Mouse (Mus musculus) neural tube, embryonic 14.5 days (tissue): Measurements from ENCODE around the gene Nat8f2. TPM values are rescaled to one million over a fixed set of nuclear protein-coding genes. Genes with fewer than 3 reads are reported as not detected.
A peak's percentile ranks its signal among the peaks of the same experiment; 100 is the strongest.
"Not testable (repeated sequence)": the region's sequence is repeated elsewhere in the genome, so short reads cannot be mapped to it uniquely, and the experiment has no call there.

Experiments
- ATAC-seq: fragments of 200-750 bp; cut with Nextera tagmentation; 2 replicates; pipeline ENCODE4 v1.8.0; 2017; ENCODE audit warnings: low read depth, mild to moderate bottlenecking, moderate TSS enrichment, moderate library complexity
- H3K27ac ChIP-seq: fragments of 300-500 bp; sonication (generic); 2 replicates; pipeline ENCODE4 v1.5.1; 2014; ENCODE audit warnings: low read depth, mild to moderate bottlenecking, control low read depth, low read length, moderate library complexity, mixed read lengths
- H3K27me3 ChIP-seq: fragments of 300-500 bp; sonication (generic); 2 replicates; pipeline ENCODE4 v1.6.1; 2014; ENCODE audit warnings: low read length; ENCODE audit not compliant: control insufficient read depth, insufficient read depth
- H3K36me3 ChIP-seq: fragments of 300-500 bp; sonication (generic); 2 replicates; pipeline ENCODE4 v1.6.1; 2014; ENCODE audit warnings: low read length, mixed read lengths; ENCODE audit not compliant: control insufficient read depth, insufficient read depth
- H3K4me1 ChIP-seq: fragments of 300-500 bp; sonication (generic); 2 replicates; pipeline ENCODE4 v1.6.1; 2014; ENCODE audit warnings: low read length; ENCODE audit not compliant: control insufficient read depth, insufficient read depth
- H3K4me2 ChIP-seq: fragments of 300-500 bp; sonication (generic); 2 replicates; pipeline ENCODE4 v1.6.1; 2014; ENCODE audit warnings: mild to moderate bottlenecking, low read depth, low read length, control low read depth
- H3K4me3 ChIP-seq: fragments of 300-500 bp; sonication (generic); 2 replicates; pipeline ENCODE4 v1.5.1; 2014; ENCODE audit warnings: low read depth, low read length, control low read depth, mixed read lengths
- H3K9ac ChIP-seq: fragments of 300-500 bp; sonication (generic); replicated peaks from 2 replicates; pipeline ENCODE4 v1.6.1; 2014; ENCODE audit warnings: low read depth, mild to moderate bottlenecking, control low read depth, low read length, mixed read lengths
- H3K9me3 ChIP-seq: fragments of 300-500 bp; sonication (generic); 2 replicates; pipeline ENCODE4 v1.6.1; 2016; ENCODE audit warnings: low read length; ENCODE audit not compliant: control insufficient read depth
- WGBS: fragments of 180-500 bp; shearing (Covaris S2); extraction: QIAGEN DNeasy Blood & Tissue Kit; methylation state at CpG from one replicate; pipeline ENCODE4 v1.1.7; 2014; 5-methylcytosine and 5-hydroxymethylcytosine counted together
- polyA plus RNA-seq: library from polyadenylated mRNA; unstranded; fragments of >200 nt; fragmentation: Nextera tagmentation; extraction: Ambion mirVana; gene quantifications from 2 replicates; pipeline ENCODE4 v1.2.1, GENCODE M21; 2014

Nat8f2 gene
- polyA plus RNA-seq, 1 experiment from 2014 or later, result not detected

GRCm38 (mm10) chr6:85904642-85905061, 35.7 kb upstream of the Nat8f2 start, which contains the start of gene Nat8f4:
Nat8f4 (minus strand) TSS chr6:85904884.
- peak within 1 kb of the TSS; percentile 24; the same call in 1 of the 2 replicates for H3K4me2 ChIP-seq
- not testable (repeated sequence) for H3K4me1 ChIP-seq, H3K9me3 ChIP-seq, H3K27ac ChIP-seq, H3K27me3 ChIP-seq, H3K36me3 ChIP-seq, H3K9ac ChIP-seq
- WGBS, result 14% methylated on average over 20 of the region's 20 CpGs
- peak; percentile 85 for ATAC-seq
- peak within 1 kb of the TSS; percentile 22; the same call in 1 of the 2 replicates for H3K4me3 ChIP-seq

GRCm38 (mm10) chr6:85902303-85902702, 33.3 kb upstream of the Nat8f2 start:
- H3K4me3 ChIP-seq, result no peak overlapping the region
- no peaks in the 10 kb centered on the region for H3K36me3 ChIP-seq
- no peaks in the 10 kb centered on the region for H3K27me3 ChIP-seq
- H3K27ac ChIP-seq, result no peak overlapping the region
- WGBS, result 93% methylated on average over 2 of the region's 2 CpGs
- no peak overlapping the region for H3K4me2 ChIP-seq
- no peaks in the 10 kb centered on the region for H3K9me3 ChIP-seq
- ATAC-seq, result no peak
- H3K4me1 ChIP-seq, result no peaks in the 10 kb centered on the region
- no peak overlapping the region for H3K9ac ChIP-seq

GRCm38 (mm10) chr6:85898596-85899475, 29.9 kb upstream of the Nat8f2 start:
- H3K27me3 ChIP-seq, H3K9me3 ChIP-seq, H3K27ac ChIP-seq, H3K9ac ChIP-seq, H3K4me1 ChIP-seq, H3K4me3 ChIP-seq, ATAC-seq, H3K36me3 ChIP-seq, H3K4me2 ChIP-seq: not testable (repeated sequence)
- 75% methylated on average over 7 of the region's 8 CpGs for WGBS

GRCm38 (mm10) chr6:85895061-85895648, 26.2 kb upstream of the Nat8f2 start:
- not testable (repeated sequence) for H3K4me2 ChIP-seq, H3K9me3 ChIP-seq, ATAC-seq, H3K4me1 ChIP-seq, H3K9ac ChIP-seq, H3K27ac ChIP-seq, H3K27me3 ChIP-seq, H3K4me3 ChIP-seq, H3K36me3 ChIP-seq
- WGBS, result 73% methylated on average over 25 of the region's 25 CpGs

GRCm38 (mm10) chr6:85888961-85889360, 20.0 kb upstream of the Nat8f2 start:
- 91% methylated on average over 2 of the region's 2 CpGs for WGBS
- no peak for ATAC-seq
- Histone ChIP-seq H3K4me1 (no peaks in the 10 kb centered on the region), H3K9ac (no peak overlapping the region), H3K4me3 (no peak overlapping the region), H3K9me3 (no peaks in the 10 kb centered on the region), H3K36me3 (no peaks in the 10 kb centered on the region), H3K27me3 (no peaks in the 10 kb centered on the region), H3K4me2 (no peak overlapping the region), H3K27ac (no peak overlapping the region)

- Histone ChIP-seq H3K4me3 (no peak overlapping the region), H3K4me2 (no peak overlapping the region), H3K27ac (no peak overlapping the region), H3K27me3 (no peaks in the 10 kb centered on the region), H3K9me3 (no peaks in the 10 kb centered on the region), H3K9ac (no peak overlapping the region), H3K4me1 (no peaks in the 10 kb centered on the region), H3K36me3 (no peaks in the 10 kb centered on the region)
- ATAC-seq, result no peak
- WGBS, result 92% methylated on average over 1 of the region's 1 CpGs
Measured at GRCm38 (mm10) chr6:85884311-85884710, 15.4 kb upstream of the Nat8f2 start.

- not testable (repeated sequence) for H3K4me3 ChIP-seq, H3K9me3 ChIP-seq, H3K4me2 ChIP-seq, ATAC-seq, H3K27ac ChIP-seq, H3K36me3 ChIP-seq, H3K4me1 ChIP-seq, H3K9ac ChIP-seq, H3K27me3 ChIP-seq
- 92% methylated on average over 9 of the region's 9 CpGs for WGBS
Measured at GRCm38 (mm10) chr6:85883246-85883645, 14.3 kb upstream of the Nat8f2 start.

GRCm38 (mm10) chr6:85867726-85868690, 950 bp downstream of the Nat8f2 start:
- ATAC-seq, result no peak
- H3K27me3 ChIP-seq, result no peaks in the 10 kb centered on the region
- H3K9me3 ChIP-seq, result no peaks in the 10 kb centered on the region
- no peak overlapping the region for H3K27ac ChIP-seq
- H3K36me3 ChIP-seq, result no peaks in the 10 kb centered on the region
- no peaks in the 10 kb centered on the region for H3K4me1 ChIP-seq
- no peak overlapping the region for H3K4me3 ChIP-seq
- H3K4me2 ChIP-seq, result no peak overlapping the region
- H3K9ac ChIP-seq, result no peak overlapping the region
- WGBS, result 88% methylated on average over 8 of the region's 8 CpGs
